Mouse (Mus musculus) midbrain, embryonic 11.5 days (tissue): ENCODE data around the gene Cdc14a. TPM values are rescaled to one million over a fixed set of nuclear protein-coding genes. Genes with fewer than 3 reads are reported as not detected.

Source experiments
- ATAC-seq: fragments of 200-750 bp; cut with Nextera tagmentation; 2 replicates; pipeline ENCODE4 v1.8.0; 2017; ENCODE audit warnings: moderate TSS enrichment, moderate library complexity; ENCODE audit not compliant: low FRiP score
- DNase-seq: peaks from one replicate; pipeline ENCODE4 v3.0.0; 2015; ENCODE audit warnings: low spot score; ENCODE audit errors: missing footprints
- H3K27ac ChIP-seq: fragments of 300-500 bp; sonication (generic); 2 replicates; pipeline ENCODE4 v1.5.1; 2014; ENCODE audit warnings: low read depth, low read length
- H3K27me3 ChIP-seq: fragments of 300-500 bp; sonication (generic); 2 replicates; pipeline ENCODE4 v1.6.1; 2014; ENCODE audit warnings: mild to moderate bottlenecking, low read length, moderate library complexity, mixed read lengths; ENCODE audit not compliant: control insufficient read depth, insufficient read depth
- H3K36me3 ChIP-seq: fragments of 300-500 bp; sonication (generic); 2 replicates; pipeline ENCODE4 v1.6.1; 2014; ENCODE audit warnings: mild to moderate bottlenecking, low read length, moderate library complexity, mixed read lengths; ENCODE audit not compliant: control insufficient read depth, insufficient read depth
- H3K4me1 ChIP-seq: fragments of 300-500 bp; sonication (generic); 2 replicates; pipeline ENCODE4 v1.6.1; 2014; ENCODE audit warnings: low read length; ENCODE audit not compliant: control insufficient read depth, insufficient read depth
- H3K4me2 ChIP-seq: fragments of 300-500 bp; sonication (generic); 2 replicates; pipeline ENCODE4 v1.6.1; 2014; ENCODE audit warnings: mild to moderate bottlenecking, moderate library complexity
- H3K4me3 ChIP-seq: fragments of 300-500 bp; sonication (generic); 2 replicates; pipeline ENCODE4 v1.5.1; 2014; ENCODE audit warnings: low read depth, low read length
- H3K9ac ChIP-seq: fragments of 300-500 bp; sonication (generic); 2 replicates; pipeline ENCODE4 v1.6.1; 2014; ENCODE audit warnings: low read length
- H3K9me3 ChIP-seq: fragments of 300-500 bp; sonication (generic); 2 replicates; pipeline ENCODE4 v1.6.1; 2016; ENCODE audit warnings: low read length; ENCODE audit not compliant: control insufficient read depth
- WGBS: fragments of 180-500 bp; shearing (Covaris S2); extraction: QIAGEN DNeasy Blood & Tissue Kit; methylation state at CpG from one replicate; pipeline ENCODE4 v1.1.7; 2014; 5-methylcytosine and 5-hydroxymethylcytosine counted together
- polyA plus RNA-seq: library from polyadenylated mRNA; unstranded; fragments of >200 nt; fragmentation: Nextera tagmentation; extraction: Ambion mirVana; gene quantifications from 2 replicates; pipeline ENCODE4 v1.2.1, GENCODE M21; 2014

Gene Cdc14a
- polyA plus RNA-seq, 1 experiment from 2014 or later: 18.2 TPM

- DNase-seq: no peak
- H3K9ac ChIP-seq: no peak overlapping the region
Measured at GRCm38 (mm10) chr3:116263977-116264376, 159.9 kb downstream of the Cdc14a start.

GRCm38 (mm10) chr3:116263061-116263460 is 160.8 kb downstream of the Cdc14a start:
- Histone ChIP-seq H3K9ac (no peak overlapping the region), H3K9me3 (no peaks in the 10 kb centered on the region), H3K4me1 (no peaks in the 10 kb centered on the region), H3K27ac (no peak overlapping the region), H3K4me3 (no peak overlapping the region), H3K4me2 (no peak overlapping the region), H3K36me3 (no peaks in the 10 kb centered on the region), H3K27me3 (no peaks in the 10 kb centered on the region)
- DNase-seq (no peak), ATAC-seq (no peak)
- WGBS: 90% methylated on average over 5 of the region's 5 CpGs

More at GRCm38 (mm10) chr3:116263977-116264376, 159.9 kb downstream of the Cdc14a start:
- 68% methylated on average over 1 of the region's 1 CpGs for WGBS
- no peaks in the 10 kb centered on the region for H3K27me3 ChIP-seq
- no peaks in the 10 kb centered on the region for H3K36me3 ChIP-seq
- H3K27ac ChIP-seq: no peak overlapping the region
- no peaks in the 10 kb centered on the region for H3K9me3 ChIP-seq
- ATAC-seq: no peak
- no peaks in the 10 kb centered on the region for H3K4me1 ChIP-seq
- no peak overlapping the region for H3K4me3 ChIP-seq
- H3K4me2 ChIP-seq: no peak overlapping the region

- WGBS: 71% methylated on average over 5 of the region's 5 CpGs
- Histone ChIP-seq H3K4me1 (peaks cover 15% of the 10 kb centered on the region), H3K36me3 (no peaks in the 10 kb centered on the region), H3K9ac (no peak overlapping the region), H3K9me3 (no peaks in the 10 kb centered on the region), H3K4me3 (no peak overlapping the region), H3K4me2 (no peak overlapping the region), H3K27ac (no peak overlapping the region), H3K27me3 (peaks cover 26% of the 10 kb centered on the region)
- DNase-seq (no peak), ATAC-seq (no peak)
Measured at GRCm38 (mm10) chr3:116256104-116256503, 167.7 kb downstream of the Cdc14a start.

- Histone ChIP-seq H3K9me3 (no peaks in the 10 kb centered on the region), H3K27me3 (peaks cover 44% of the 10 kb centered on the region), H3K27ac (no peak within 1 kb of the TSS), H3K4me2 (peak within 1 kb of the TSS; percentile 95), H3K4me3 (peak within 1 kb of the TSS; percentile 57), H3K9ac (no peak within 1 kb of the TSS; the same call in 1 of the 2 replicates), H3K36me3 (no peaks in the 10 kb centered on the region), H3K4me1 (peaks cover 15% of the 10 kb centered on the region)
- 5% methylated on average over 9 of the region's 9 CpGs for WGBS
- DNase-seq: peak; percentile 91
- no peak for ATAC-seq
Measured at GRCm38 (mm10) chr3:116253077-116253531, 170.7 kb downstream of the Cdc14a start, which contains the start of gene Gpr88. Gene Gpr88, minus strand, starts transcription at chr3:116253503.

DNA sequence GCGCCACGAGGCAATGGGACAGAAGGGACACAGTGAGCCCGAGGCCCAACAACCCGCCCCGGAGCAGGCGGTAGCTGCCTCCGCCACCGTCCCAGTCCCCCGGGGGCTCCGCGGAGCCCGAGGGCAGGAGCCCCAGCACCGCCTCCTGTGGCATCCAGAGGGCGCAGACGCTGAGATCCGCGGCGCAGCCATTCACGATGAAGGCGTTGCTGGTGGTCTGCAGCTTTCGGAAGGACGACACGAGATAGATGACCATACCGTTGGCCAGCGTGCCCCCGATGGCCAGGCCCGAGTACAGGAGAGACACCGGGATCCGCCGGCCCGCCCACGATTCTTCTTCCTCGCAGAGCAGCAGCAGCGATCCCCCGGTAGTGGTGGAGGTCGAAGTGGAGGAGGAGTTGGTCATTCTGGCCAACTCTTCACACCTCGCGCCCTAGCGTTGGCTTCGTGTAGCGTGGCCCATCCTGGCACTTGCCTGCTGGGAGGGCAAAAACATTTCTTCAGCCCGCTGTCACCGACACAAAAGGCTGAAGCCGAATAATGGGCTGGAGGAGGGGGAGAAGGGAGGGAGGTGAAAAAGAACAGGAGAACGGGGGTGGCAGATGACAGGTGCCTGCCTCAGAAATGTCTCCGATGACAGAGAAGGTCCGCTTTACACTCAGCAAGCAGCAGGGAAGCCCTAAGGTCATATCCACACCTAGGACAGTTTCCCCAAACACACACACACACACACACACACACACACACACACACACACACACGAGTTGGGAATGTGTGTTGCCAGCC is 171.4 kb downstream of the Cdc14a start:
- Histone ChIP-seq H3K27ac (no peak overlapping the region), H3K27me3 (peaks cover 44% of the 10 kb centered on the region)
- under 1% methylated on average over 48 of the region's 48 CpGs for WGBS

GRCm38 (mm10) chr3:116251481-116252254 is 172.2 kb downstream of the Cdc14a start:
- WGBS: under 1% methylated on average over 69 of the region's 86 CpGs
- Histone ChIP-seq H3K9me3 (no peaks in the 10 kb centered on the region), H3K36me3 (no peaks in the 10 kb centered on the region), H3K4me2 (peak overlapping the region; percentile 95), H3K27ac (no peak overlapping the region), H3K27me3 (peaks cover 44% of the 10 kb centered on the region), H3K9ac (peak overlapping the region; percentile 33; the same call in 1 of the 2 replicates), H3K4me1 (peaks cover 15% of the 10 kb centered on the region), H3K4me3 (peak overlapping the region; percentile 57)
- peak; percentile 77 for ATAC-seq
- DNase-seq: peak; percentile 95

More for the DNA sequence above, 171.4 kb downstream of the Cdc14a start:
- H3K4me3 ChIP-seq: peak overlapping the region; percentile 57
- DNase-seq (peak; percentile 95), ATAC-seq (peak; percentile 64)
- peak overlapping the region; percentile 95 for H3K4me2 ChIP-seq
- no peaks in the 10 kb centered on the region for H3K9me3 ChIP-seq
- H3K36me3 ChIP-seq: no peaks in the 10 kb centered on the region
- H3K4me1 ChIP-seq: peaks cover 15% of the 10 kb centered on the region
- H3K9ac ChIP-seq: peak overlapping the region; percentile 26; the same call in 1 of the 2 replicates

DNA sequence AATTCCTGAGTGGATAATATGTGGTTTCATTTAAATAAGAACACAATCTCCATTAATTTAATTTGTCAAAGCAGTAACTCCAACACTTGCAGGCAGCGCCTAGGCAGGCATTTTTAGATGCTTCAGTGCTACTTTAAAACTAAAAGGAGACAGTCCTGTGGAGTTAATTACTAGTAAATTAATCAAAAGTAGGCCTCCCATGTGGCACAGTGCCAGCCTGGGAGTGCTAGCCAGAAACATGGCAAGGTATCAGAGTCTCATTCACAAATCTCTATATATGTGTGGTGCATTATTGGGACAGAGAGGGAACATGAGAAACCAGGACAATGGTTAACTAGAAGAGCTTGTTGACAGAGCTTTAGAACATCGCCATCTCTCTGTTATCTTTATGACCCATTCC is 174.8 kb downstream of the Cdc14a start:
- H3K4me3 ChIP-seq: no peak overlapping the region
- no peak overlapping the region for H3K4me2 ChIP-seq
- H3K9me3 ChIP-seq: no peaks in the 10 kb centered on the region
- ATAC-seq (no peak), DNase-seq (no peak)
- H3K27me3 ChIP-seq: peaks cover 41% of the 10 kb centered on the region
- 84% methylated on average over 2 of the region's 2 CpGs for WGBS
- H3K4me1 ChIP-seq: peaks cover 15% of the 10 kb centered on the region
- no peaks in the 10 kb centered on the region for H3K36me3 ChIP-seq
- no peak overlapping the region for H3K27ac ChIP-seq
- H3K9ac ChIP-seq: no peak overlapping the region

DNA sequence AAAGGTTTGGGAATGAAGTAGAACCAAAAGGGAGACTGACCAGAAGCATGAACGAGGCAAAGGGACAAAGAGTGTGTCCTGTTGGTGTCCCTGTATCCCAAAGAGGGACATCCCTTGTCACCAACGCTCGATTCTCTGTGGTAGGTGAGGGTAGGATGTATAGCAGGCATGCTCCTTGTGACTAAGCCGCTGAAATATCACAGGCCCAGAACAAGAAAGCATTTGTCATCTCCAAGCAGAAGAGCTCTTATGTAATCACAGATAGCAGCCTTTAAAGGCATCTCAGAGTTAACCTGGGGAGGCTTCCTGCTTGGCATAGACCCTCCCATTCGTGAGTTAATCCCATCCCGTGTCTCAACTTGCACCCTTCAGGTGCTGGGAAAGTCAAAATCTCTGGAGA is 179.4 kb downstream of the Cdc14a start:
- no peak overlapping the region for H3K4me3 ChIP-seq
- H3K36me3 ChIP-seq: no peaks in the 10 kb centered on the region
- H3K27ac ChIP-seq: no peak overlapping the region
- no peak overlapping the region for H3K9ac ChIP-seq
- H3K27me3 ChIP-seq: peaks cover 4% of the 10 kb centered on the region; the same call in 1 of the 2 replicates
- DNase-seq (no peak), ATAC-seq (no peak)
- no peak overlapping the region for H3K4me2 ChIP-seq
- whole genome bisulfite sequencing: 70% methylated on average over 6 of the region's 6 CpGs
- H3K9me3 ChIP-seq: no peaks in the 10 kb centered on the region
- no peaks in the 10 kb centered on the region for H3K4me1 ChIP-seq

DNA sequence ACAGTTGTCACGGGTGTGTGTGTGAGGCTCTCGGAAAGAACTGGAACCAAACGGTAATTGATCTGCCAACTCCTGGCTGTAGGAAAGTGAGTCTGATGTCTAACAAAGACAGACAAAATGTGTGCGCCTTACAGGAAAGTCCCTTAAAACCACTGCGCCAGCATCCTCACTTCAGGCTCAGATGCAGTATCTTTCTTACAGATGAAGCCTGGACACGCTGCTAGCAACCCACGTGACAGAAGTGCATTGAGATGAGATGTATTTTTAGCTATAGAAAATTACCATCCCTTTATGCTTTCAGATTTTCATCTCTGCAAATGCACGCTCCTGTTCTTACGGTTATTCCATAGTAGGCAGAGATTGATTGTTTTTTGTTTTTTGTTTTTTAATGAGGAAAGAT is 181.1 kb downstream of the Cdc14a start:
- no peaks in the 10 kb centered on the region for H3K4me1 ChIP-seq
- H3K9me3 ChIP-seq: no peaks in the 10 kb centered on the region
- no peak overlapping the region for H3K27ac ChIP-seq
- no peak overlapping the region for H3K4me2 ChIP-seq
- no peak for DNase-seq
- WGBS: 81% methylated on average over 9 of the region's 9 CpGs
- no peaks in the 10 kb centered on the region for H3K36me3 ChIP-seq
- no peak for ATAC-seq
- no peak overlapping the region for H3K4me3 ChIP-seq
- no peaks in the 10 kb centered on the region for H3K27me3 ChIP-seq
- H3K9ac ChIP-seq: no peak overlapping the region
